Mouse (Mus musculus) megakaryocyte, adult 5-6 weeks (primary cell): ENCODE data around the gene Dtymk. TPM values are rescaled to one million over a fixed set of nuclear protein-coding genes. Genes with fewer than 3 reads are reported as not detected.

Source experiments
- ATAC-seq: 2 replicates; pipeline ENCODE4 v1.8.0; 2016; ENCODE audit warnings: mild to moderate bottlenecking, inconsistent platforms; ENCODE audit not compliant: poor library complexity, severe bottlenecking
- total RNA-seq, 2 experiments: library from RNA; stranded (forward) in 1 of 2; stranded (reverse) in 1 of 2; fragments of 153-499, 151-499 nt in 1 of 2; fragments of 221-1000, 200-1000 nt in 1 of 2; gene quantifications; 2 replicates each; pipeline versions ENCODE4 v1.2.3 to v1.2.4; 2015 to 2017

Gene Dtymk
- total RNA-seq, 2 experiments from 2014 or later = 94.6 TPM

- ATAC-seq = no peak
Observed at GRCm38 (mm10) chr1:93751290-93751689, 50.4 kb downstream of the Dtymk start, which contains the start of gene Atg4b. Atg4b (plus strand) TSS chr1:93751500.

GRCm38 (mm10) chr1:93748539-93748938, 53.2 kb downstream of the Dtymk start:
- ATAC-seq = peak; percentile 92

- ATAC-seq = no peak
Observed at GRCm38 (mm10) chr1:93746179-93746578, 55.6 kb downstream of the Dtymk start.

- ATAC-seq = no peak
Observed at GRCm38 (mm10) chr1:93742910-93743309, 58.8 kb downstream of the Dtymk start.

Other genes with a start within 250 kb of the Dtymk start
- 21.4 and 22.7 TPM in 2 replicates for gene Stk25, start 143.3 kb downstream of the Dtymk start, total RNA-seq (2015)
- gene Stk25, start 143.3 kb downstream of the Dtymk start, total RNA-seq (2017) = 26.5 and 39.6 TPM in 2 replicates
- gene Bok, start 116.3 kb downstream of the Dtymk start, total RNA-seq (2015) = not detected in 2 replicates
- not detected in 2 replicates for gene Bok, start 116.3 kb downstream of the Dtymk start, total RNA-seq (2017)
- 16.6 and 19.9 TPM in 2 replicates for gene Atg4b, start 50.4 kb downstream of the Dtymk start, total RNA-seq (2015)
- gene Atg4b, start 50.4 kb downstream of the Dtymk start, total RNA-seq (2017) = 34.5 and 36.5 TPM in 2 replicates
- 19.5 and 25.3 TPM in 2 replicates for gene Thap4, start 47.1 kb downstream of the Dtymk start, total RNA-seq (2015)
- 11.5 and 14.0 TPM in 2 replicates for gene Thap4, start 47.1 kb downstream of the Dtymk start, total RNA-seq (2017)
- gene Ing5, start 2.0 kb upstream of the Dtymk start, total RNA-seq (2015) = 8.3 and 11.1 TPM in 2 replicates
- gene Ing5, start 2.0 kb upstream of the Dtymk start, total RNA-seq (2017) = 22.1 and 26.3 TPM in 2 replicates
- gene D2hgdh, start 23.0 kb upstream of the Dtymk start, total RNA-seq (2015) = 10.8 and 12.4 TPM in 2 replicates
- gene D2hgdh, start 23.0 kb upstream of the Dtymk start, total RNA-seq (2017) = 13.2 and 15.2 TPM in 2 replicates
- gene Gal3st2, start 59.4 kb upstream of the Dtymk start, total RNA-seq (2015) = not detected in 2 replicates
- not detected in 2 replicates for gene Gal3st2, start 59.4 kb upstream of the Dtymk start, total RNA-seq (2017)
- not detected in 2 replicates for gene Gal3st2b, start 116.4 kb upstream of the Dtymk start, total RNA-seq (2015)
- gene Gal3st2b, start 116.4 kb upstream of the Dtymk start, total RNA-seq (2017) = not detected in 2 replicates
- gene Gal3st2c, start 188.6 kb upstream of the Dtymk start, total RNA-seq (2015) = not detected in 2 replicates
- gene Gal3st2c, start 188.6 kb upstream of the Dtymk start, total RNA-seq (2017) = not detected in 2 replicates
- not detected in 2 replicates for gene Neu4, start 218.5 kb upstream of the Dtymk start, total RNA-seq (2015)
- not detected in 2 replicates for gene Neu4, start 218.5 kb upstream of the Dtymk start, total RNA-seq (2017)